11 mouse cellular contexts compared by ENCODE assay signal in the genomic region with DNA sequence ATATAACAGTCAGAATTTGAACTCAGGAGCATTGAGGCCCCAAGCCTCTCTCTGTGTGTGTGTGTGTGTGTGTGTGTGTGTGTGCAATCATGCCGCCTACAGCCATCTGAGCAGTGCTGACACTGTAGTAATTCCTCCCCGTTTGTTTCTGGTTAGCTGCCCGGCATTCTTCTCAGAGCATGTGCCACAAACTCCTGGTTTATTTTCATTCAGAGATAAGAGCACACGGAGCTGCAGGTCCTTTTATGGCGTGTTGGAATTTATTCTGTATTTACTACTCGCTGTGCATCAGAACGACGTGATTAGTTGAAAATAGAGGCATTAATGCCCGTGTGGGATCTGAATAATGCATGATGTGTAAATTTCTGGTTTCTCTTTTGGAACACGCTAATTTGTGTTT. TPM values are rescaled to one million over a fixed set of nuclear protein-coding genes. Genes with fewer than 3 reads are reported as not detected.
DNase-seq lines count a peak whose midpoint lies in the region; ATAC-seq and TF ChIP-seq lines count a peak whose summit lies in the region.
"Had no signal": no experiment of that assay in that cellular context is flagged by ENCODE, and none has a peak within 500 bp of the region (broad histone marks: within the 10 kb centered on the region; RNA-seq: fewer than 3 reads in every experiment).

No protein-coding gene starts in this region.

- no peaks in the 10 kb centered on the region for H3K36me3 ChIP-seq in forebrain, postnatal 0 days (ENCODE audit: insufficient read depth)
- no peaks in the 10 kb centered on the region for H3K36me3 ChIP-seq in forebrain, embryonic 10.5 days (replicated peaks)
- no peaks in the 10 kb centered on the region for H3K36me3 ChIP-seq in midbrain, embryonic 12.5 days
- H3K36me3 ChIP-seq in midbrain, embryonic 13.5 days = no peaks in the 10 kb centered on the region
- no peaks in the 10 kb centered on the region for H3K36me3 ChIP-seq in neural tube, embryonic 15.5 days
- H3K36me3 ChIP-seq: limb, embryonic 15.5 days had no signal

- no peak overlapping the region; the same call in 1 of the 2 replicates for H3K9ac ChIP-seq in forebrain, postnatal 0 days
- H3K9ac ChIP-seq in midbrain, embryonic 12.5 days (replicated peaks) = 0 out of 2 replicates have a peak overlapping the region, but pooled peaks have one; percentile 11
- no peak overlapping the region for H3K9ac ChIP-seq in midbrain, embryonic 13.5 days (replicated peaks)
- no peak overlapping the region for H3K9ac ChIP-seq in neural tube, embryonic 15.5 days (replicated peaks)
- H3K9ac ChIP-seq: limb, embryonic 15.5 days had no signal

- H3K4me1 ChIP-seq in forebrain, postnatal 0 days (ENCODE audit: insufficient read depth) = no peaks in the 10 kb centered on the region
- H3K4me1 ChIP-seq in forebrain, embryonic 10.5 days = no peaks in the 10 kb centered on the region
- no peaks in the 10 kb centered on the region for H3K4me1 ChIP-seq in midbrain, embryonic 12.5 days
- peaks cover 3% of the 10 kb centered on the region; the same call in 1 of the 2 replicates for H3K4me1 ChIP-seq in midbrain, embryonic 13.5 days (replicated peaks)
- peaks cover 15% of the 10 kb centered on the region for H3K4me1 ChIP-seq in neural tube, embryonic 15.5 days

- no peak for TF ChIP-seq CTCF in forebrain, postnatal 0 days (IDR thresholded peaks at IDR 0.05; ENCODE audit: low read depth)

- peak overlapping the region; percentile 26; the same call in 1 of the 2 replicates for H3K4me2 ChIP-seq in forebrain, postnatal 0 days (ENCODE audit: low read depth)
- H3K4me2 ChIP-seq in midbrain, embryonic 12.5 days (replicated peaks) = no peak overlapping the region
- no peak overlapping the region for H3K4me2 ChIP-seq in midbrain, embryonic 13.5 days (replicated peaks)
- peak overlapping the region; percentile 24; the same call in 1 of the 2 replicates for H3K4me2 ChIP-seq in neural tube, embryonic 15.5 days
- H3K4me2 ChIP-seq: limb, embryonic 15.5 days had no signal

- intact Hi-C loops in heart, postnatal 14 days (cut with DNase I) = loop anchor here (5.0 kb wide), 2 partner anchors 37 to 52 kb away; partner anchors contain the start of gene Slc38a2

- peak; percentile 59 for ATAC-seq in forebrain, postnatal 0 days
- ATAC-seq in midbrain, embryonic 12.5 days (ENCODE audit: low FRiP score, low read depth) = no peak
- ATAC-seq in midbrain, embryonic 13.5 days = no peak
- ATAC-seq in neural tube, embryonic 15.5 days (ENCODE audit: low FRiP score) = no peak

- no peak overlapping the region for H3K4me3 ChIP-seq in forebrain, postnatal 0 days (ENCODE audit: low read depth, low read length)
- no peak overlapping the region for H3K4me3 ChIP-seq in forebrain, embryonic 10.5 days
- no peak overlapping the region for H3K4me3 ChIP-seq in midbrain, embryonic 12.5 days
- no peak overlapping the region for H3K4me3 ChIP-seq in midbrain, embryonic 13.5 days (replicated peaks)
- H3K4me3 ChIP-seq in neural tube, embryonic 15.5 days (replicated peaks) = no peak overlapping the region
- H3K4me3 ChIP-seq: limb, embryonic 15.5 days had no signal

- 0 out of 2 replicates have a peak overlapping the region, but pooled peaks have one; percentile 1 for H3K27ac ChIP-seq in forebrain, postnatal 0 days (ENCODE audit: low read depth, low read length)
- no peak overlapping the region for H3K27ac ChIP-seq in forebrain, embryonic 10.5 days
- H3K27ac ChIP-seq in midbrain, embryonic 12.5 days (replicated peaks) = no peak overlapping the region
- no peak overlapping the region for H3K27ac ChIP-seq in midbrain, embryonic 13.5 days
- 0 out of 2 replicates have a peak overlapping the region, but pooled peaks have one; percentile 23 for H3K27ac ChIP-seq in neural tube, embryonic 15.5 days (replicated peaks)
- H3K27ac ChIP-seq: limb, embryonic 15.5 days had no signal

- no peaks in the 10 kb centered on the region for H3K9me3 ChIP-seq in forebrain, postnatal 0 days (ENCODE audit: low read length)
- H3K9me3 ChIP-seq in forebrain, embryonic 10.5 days = peaks cover 6% of the 10 kb centered on the region; the same call in 1 of the 2 replicates
- H3K9me3 ChIP-seq in midbrain, embryonic 12.5 days = no peaks in the 10 kb centered on the region
- H3K9me3 ChIP-seq in midbrain, embryonic 13.5 days = no peaks in the 10 kb centered on the region
- no peaks in the 10 kb centered on the region for H3K9me3 ChIP-seq in neural tube, embryonic 15.5 days (replicated peaks)
- H3K9me3 ChIP-seq: limb, embryonic 15.5 days had no signal

- DNase-seq in forebrain, postnatal 0 days = peak; percentile 31
- DNase-seq in forebrain, embryonic 10.5 days (ENCODE audit: extremely low spot score, low spot score) = no peak
- DNase-seq in heart, postnatal 14 days = peak; percentile 28 to 65
- DNase-seq in thymus, postnatal 4 days = no peak
- DNase-seq in thymus, postnatal 36 days = no peak
- DNase-seq: adrenal gland, postnatal 36 days; cerebellum, postnatal 25 days had no signal

- WGBS in forebrain, postnatal 0 days = 27% methylated on average over 10 of the region's 10 CpGs
- 90% methylated on average over 10 of the region's 10 CpGs for WGBS in forebrain, embryonic 10.5 days
- WGBS in midbrain, embryonic 12.5 days = 76% methylated on average over 10 of the region's 10 CpGs
- WGBS in midbrain, embryonic 13.5 days = 61% methylated on average over 10 of the region's 10 CpGs
- 34% methylated on average over 10 of the region's 10 CpGs for WGBS in neural tube, embryonic 15.5 days

- no peaks in the 10 kb centered on the region for H3K27me3 ChIP-seq in forebrain, postnatal 0 days (ENCODE audit: insufficient read depth, low read length)
- H3K27me3 ChIP-seq in forebrain, embryonic 10.5 days (ENCODE audit: poor library complexity, severe bottlenecking) = no peaks in the 10 kb centered on the region
- H3K27me3 ChIP-seq in midbrain, embryonic 12.5 days = no peaks in the 10 kb centered on the region
- no peaks in the 10 kb centered on the region for H3K27me3 ChIP-seq in midbrain, embryonic 13.5 days
- H3K27me3 ChIP-seq in neural tube, embryonic 15.5 days (replicated peaks) = no peaks in the 10 kb centered on the region
- H3K27me3 ChIP-seq: limb, embryonic 15.5 days had no signal

RNA-seq across cellular contexts. Expression of gene Slc38a2, which starts 49.6 kb away (rescaled TPM):
- 80.9 and 107 TPM in 2 replicates for total RNA-seq in forebrain, postnatal 0 days (2014; rRNA removed)
- 69.8 and 78.4 TPM in 2 replicates for polyA plus RNA-seq in forebrain, postnatal 0 days (2015; fragmentation: Nextera tagmentation; extraction: Ambion mirVana)
- 151 and 159 TPM in 2 replicates for polyA plus RNA-seq in forebrain, embryonic 10.5 days (2016; fragmentation: Nextera tagmentation; extraction: Ambion mirVana)
- polyA plus RNA-seq in midbrain, embryonic 12.5 days (2016; fragmentation: Nextera tagmentation; extraction: Ambion mirVana) = 190 and 201 TPM in 2 replicates
- polyA plus RNA-seq in midbrain, embryonic 13.5 days (2015; fragmentation: Nextera tagmentation; extraction: Ambion mirVana) = 149 and 152 TPM in 2 replicates
- 100 to 1,000 TPM; 257 to 301 TPM for total RNA-seq in heart, postnatal 14 days (2021)
- 89.3 and 93.9 TPM in 2 replicates for polyA plus RNA-seq in neural tube, embryonic 15.5 days (2015; fragmentation: Nextera tagmentation; extraction: Ambion mirVana)

Comparison
In these comparisons a context has a peak if more than half of its experiments do, and no peak if none do; other contexts are left out.
1. DNase-seq: peak in forebrain, postnatal 0 days (single experiment) and heart, postnatal 14 days (2 of 2); none in forebrain, embryonic 10.5 days (single experiment), thymus, postnatal 4 days (single experiment) and thymus, postnatal 36 days (0 of 2).
2. H3K27ac ChIP-seq: peak in forebrain, postnatal 0 days (single experiment) and neural tube, embryonic 15.5 days (single experiment); none in forebrain, embryonic 10.5 days (single experiment), midbrain, embryonic 12.5 days (single experiment) and midbrain, embryonic 13.5 days (single experiment).
3. H3K4me2 ChIP-seq: peak in forebrain, postnatal 0 days (single experiment) and neural tube, embryonic 15.5 days (single experiment); none in midbrain, embryonic 12.5 days (single experiment) and midbrain, embryonic 13.5 days (single experiment).